Mouse (Mus musculus): ENCODE data around the gene Defa17. TPM values are rescaled to one million over a fixed set of nuclear protein-coding genes. Genes with fewer than 3 reads are reported as not detected.

Gene Defa17
- not detected in 2 replicates for polyA plus RNA-seq (2015; fragmentation: Nextera tagmentation; extraction: Ambion mirVana)

DNA sequence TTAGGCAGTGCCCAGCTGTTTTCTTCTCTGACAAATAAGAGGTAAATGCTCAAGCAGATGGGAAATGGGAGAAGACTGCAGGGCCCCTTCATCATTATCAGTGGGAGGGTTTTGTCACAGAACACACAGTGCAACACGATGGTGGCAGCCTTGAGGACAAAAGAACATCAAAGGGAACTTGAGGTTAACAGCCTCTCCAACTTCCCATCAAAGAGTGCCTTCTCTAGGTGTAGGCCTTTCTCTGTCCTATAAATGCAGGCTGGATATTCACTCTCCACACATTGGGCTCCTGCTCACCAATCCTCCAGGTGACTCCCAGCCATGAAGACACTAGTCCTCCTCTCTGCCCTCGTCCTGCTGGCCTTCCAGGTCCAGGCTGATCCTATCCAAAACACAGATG lies at the start of gene Defa17:
Gene Defa17, plus strand, starts transcription at position 301 of the 400 bp plus-strand sequence.

DNA sequence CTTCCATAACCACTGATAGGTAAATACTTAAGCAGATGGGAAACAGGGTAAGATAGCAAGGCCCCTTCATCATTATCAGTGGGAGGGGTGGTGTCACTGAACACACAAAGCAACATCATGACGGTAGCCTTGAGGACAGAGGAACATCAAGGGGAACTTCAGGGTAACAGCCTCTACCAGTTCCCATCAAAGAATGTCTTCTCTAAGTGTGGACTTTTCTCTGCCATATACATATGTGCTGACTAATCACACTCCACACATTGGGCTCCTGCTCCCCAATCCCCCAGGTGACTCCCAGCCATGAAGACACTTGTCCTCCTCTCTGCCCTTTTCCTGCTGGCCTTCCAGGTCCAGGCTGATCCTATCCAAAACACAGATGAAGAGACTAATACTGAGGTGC lies 37.7 kb upstream of the Defa17 start, which contains the start of gene Defa26:
Gene Defa26, plus strand, starts transcription at position 301 of the 400 bp plus-strand sequence.

DNA sequence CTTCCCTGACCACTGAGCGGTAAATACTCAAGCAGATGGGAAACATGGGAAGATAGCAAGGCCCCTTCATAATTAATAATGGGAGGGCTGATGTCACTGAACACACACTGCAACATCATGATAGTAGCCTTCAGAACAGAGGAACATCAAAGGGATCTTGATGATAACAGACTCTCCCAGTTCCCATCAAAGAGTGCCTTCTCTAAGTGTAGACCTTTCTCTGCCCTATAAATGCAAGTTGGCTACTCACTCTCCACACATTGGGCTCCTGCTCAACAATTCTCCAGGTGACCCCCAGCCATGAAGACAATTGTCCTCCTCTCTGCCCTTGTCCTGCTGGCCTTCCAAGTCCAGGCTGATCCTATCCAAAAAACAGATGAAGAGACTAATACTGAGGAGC lies 9.9 kb downstream of the Defa17 start, which contains the start of gene Defa34:
Gene Defa34, plus strand, starts transcription at position 301 of the 400 bp plus-strand sequence.

DNA sequence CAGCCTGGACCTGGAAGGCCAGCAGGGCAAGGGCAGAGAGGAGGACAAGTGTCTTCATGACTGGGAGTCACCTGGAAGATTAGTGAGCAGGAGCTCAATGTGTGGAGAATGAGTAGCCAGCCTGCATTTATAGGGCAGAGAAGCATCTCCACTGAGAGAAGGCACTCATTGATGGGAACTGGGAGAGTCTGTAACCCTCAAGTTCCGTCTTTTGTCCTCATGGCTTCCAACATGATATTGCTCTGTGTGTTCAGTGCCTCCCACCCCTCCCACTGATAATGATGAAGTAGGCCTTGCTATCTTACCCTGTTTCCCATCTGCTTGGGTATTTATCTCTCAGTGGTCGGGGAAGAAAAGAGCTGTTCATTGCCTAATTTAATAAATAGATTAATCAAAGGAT lies 48.0 kb downstream of the Defa17 start, which contains the start of gene AY761184:
Gene AY761184, minus strand, starts transcription at position 101 of the 400 bp plus-strand sequence.

Other genes starting within 250 kb of the Defa17 start
- gene Defa36, start 228.4 kb upstream of the Defa17 start, polyA plus RNA-seq (2015; fragmentation: Nextera tagmentation; extraction: Ambion mirVana), result not detected in 2 replicates
- gene Gm7849, start 199.2 kb upstream of the Defa17 start, polyA plus RNA-seq (2015; fragmentation: Nextera tagmentation; extraction: Ambion mirVana), result not detected in 2 replicates
- not detected in 2 replicates for gene Defa20, start 146.5 kb upstream of the Defa17 start, polyA plus RNA-seq (2015; fragmentation: Nextera tagmentation; extraction: Ambion mirVana)
- gene Defa32, start 126.7 kb upstream of the Defa17 start, polyA plus RNA-seq (2015; fragmentation: Nextera tagmentation; extraction: Ambion mirVana), result not detected in 2 replicates
- gene Defa37, start 90.4 kb upstream of the Defa17 start, polyA plus RNA-seq (2015; fragmentation: Nextera tagmentation; extraction: Ambion mirVana), result not detected in 2 replicates
- not detected in 2 replicates for gene Defa28, start 72.8 kb upstream of the Defa17 start, polyA plus RNA-seq (2015; fragmentation: Nextera tagmentation; extraction: Ambion mirVana)
- gene Gm7861, start 61.3 kb upstream of the Defa17 start, polyA plus RNA-seq (2015; fragmentation: Nextera tagmentation; extraction: Ambion mirVana), result not detected in 2 replicates
- not detected in 2 replicates for gene Defa26, start 37.6 kb upstream of the Defa17 start, polyA plus RNA-seq (2015; fragmentation: Nextera tagmentation; extraction: Ambion mirVana)
- not detected in 2 replicates for gene Defa34, start 10.0 kb downstream of the Defa17 start, polyA plus RNA-seq (2015; fragmentation: Nextera tagmentation; extraction: Ambion mirVana)
- not detected in 2 replicates for gene AY761184, start 47.9 kb downstream of the Defa17 start, polyA plus RNA-seq (2015; fragmentation: Nextera tagmentation; extraction: Ambion mirVana)
- gene Defa24, start 78.7 kb downstream of the Defa17 start, polyA plus RNA-seq (2015; fragmentation: Nextera tagmentation; extraction: Ambion mirVana), result not detected in 2 replicates
- not detected in 2 replicates for gene Defb50, start 167.8 kb downstream of the Defa17 start, polyA plus RNA-seq (2015; fragmentation: Nextera tagmentation; extraction: Ambion mirVana)
- not detected in 2 replicates for gene Defb2, start 184.1 kb downstream of the Defa17 start, polyA plus RNA-seq (2015; fragmentation: Nextera tagmentation; extraction: Ambion mirVana)
- not detected in 2 replicates for gene Defb10, start 203.1 kb downstream of the Defa17 start, polyA plus RNA-seq (2015; fragmentation: Nextera tagmentation; extraction: Ambion mirVana)
- not detected in 2 replicates for gene Defb9, start 229.6 kb downstream of the Defa17 start, polyA plus RNA-seq (2015; fragmentation: Nextera tagmentation; extraction: Ambion mirVana)

All from neural tube, postnatal 0 days (tissue).